Mouse (Mus musculus) kidney, postnatal 10 days (tissue): ENCODE data around the gene Frmd8.
"Not testable (repeated sequence)": the region's sequence is repeated elsewhere in the genome, so short reads cannot be mapped to it uniquely, and the experiment has no call there.

ENCODE experiments used
- DNase-seq: peaks from one replicate; pipeline ENCODE4 v3.0.0; 2021; ENCODE audit warnings: mixed read lengths

Gene Frmd8

GRCm38 (mm10) chr19:5824043-5824825, 50.8 kb downstream of the Frmd8 start:
- DNase-seq: peak; percentile 54

GRCm38 (mm10) chr19:5823266-5823839, 51.7 kb downstream of the Frmd8 start:
- DNase-seq: peak; percentile 58

GRCm38 (mm10) chr19:5822834-5823205, 52.3 kb downstream of the Frmd8 start:
- no peak for DNase-seq

- no peak for DNase-seq
Measured at GRCm38 (mm10) chr19:5822174-5822833, 52.8 kb downstream of the Frmd8 start.

GRCm38 (mm10) chr19:5821847-5822173, 53.3 kb downstream of the Frmd8 start:
- no peak for DNase-seq

GRCm38 (mm10) chr19:5819549-5819948, 55.5 kb downstream of the Frmd8 start:
- peak; percentile 85 for DNase-seq

- no peak for DNase-seq
Measured at GRCm38 (mm10) chr19:5818590-5818977, 56.5 kb downstream of the Frmd8 start.

- DNase-seq: peak; percentile 92
Measured at GRCm38 (mm10) chr19:5817703-5818589, 57.1 kb downstream of the Frmd8 start.

- DNase-seq: peak; percentile 71
Measured at GRCm38 (mm10) chr19:5815928-5816327, 59.1 kb downstream of the Frmd8 start.

- no peak for DNase-seq
Measured at GRCm38 (mm10) chr19:5815010-5815409, 60.1 kb downstream of the Frmd8 start.

- DNase-seq: not testable (repeated sequence)
Measured at GRCm38 (mm10) chr19:5814048-5814447, 61.0 kb downstream of the Frmd8 start.

GRCm38 (mm10) chr19:5813567-5813966, 61.5 kb downstream of the Frmd8 start:
- no peak for DNase-seq

GRCm38 (mm10) chr19:5811771-5812504, 63.1 kb downstream of the Frmd8 start:
- DNase-seq: peak; percentile 83

GRCm38 (mm10) chr19:5810840-5811563, 64.1 kb downstream of the Frmd8 start:
- DNase-seq: no peak

GRCm38 (mm10) chr19:5810103-5810839, 64.8 kb downstream of the Frmd8 start:
- DNase-seq: peak; percentile 72

GRCm38 (mm10) chr19:5809712-5810089, 65.4 kb downstream of the Frmd8 start:
- no peak for DNase-seq

GRCm38 (mm10) chr19:5808955-5809711, 65.9 kb downstream of the Frmd8 start:
- no peak for DNase-seq

- no peak for DNase-seq
Measured at GRCm38 (mm10) chr19:5807740-5808139, 67.3 kb downstream of the Frmd8 start.

- DNase-seq: peak; percentile 50
Measured at GRCm38 (mm10) chr19:5806809-5807205, 68.3 kb downstream of the Frmd8 start.
